Mouse (Mus musculus) forebrain, postnatal 0 days (tissue): Measurements from ENCODE around the gene Naa16. TPM values are rescaled to one million over a fixed set of nuclear protein-coding genes. Genes with fewer than 3 reads are reported as not detected.

ENCODE experiments used
- ATAC-seq: fragments of 200-750 bp; cut with Nextera tagmentation; 2 replicates; pipeline ENCODE4 v1.8.0; 2017; ENCODE audit warnings: mild to moderate bottlenecking, moderate library complexity
- DNase-seq: peaks from one replicate; pipeline ENCODE4 v3.0.0-alpha.2; 2015
- H3K27ac ChIP-seq: fragments of 300-500 bp; sonication (generic); 2 replicates; pipeline ENCODE4 v1.5.1; 2014; ENCODE audit warnings: low read depth, mild to moderate bottlenecking, antibody characterized with exemption, low read length, moderate library complexity, mixed read lengths
- H3K27me3 ChIP-seq: fragments of 300-500 bp; sonication (generic); 2 replicates; pipeline ENCODE4 v1.6.1; 2014; ENCODE audit warnings: mild to moderate bottlenecking, low read length, mixed read lengths; ENCODE audit not compliant: insufficient read depth
- H3K36me3 ChIP-seq: fragments of 300-500 bp; sonication (generic); 2 replicates; pipeline ENCODE4 v1.6.1; 2014; ENCODE audit warnings: mild to moderate bottlenecking, moderate library complexity; ENCODE audit not compliant: insufficient read depth
- H3K4me1 ChIP-seq: fragments of 300-500 bp; sonication (generic); 2 replicates; pipeline ENCODE4 v1.6.1; 2014; ENCODE audit warnings: antibody characterized with exemption; ENCODE audit not compliant: insufficient read depth
- H3K4me2 ChIP-seq: fragments of 300-500 bp; sonication (generic); 2 replicates; pipeline ENCODE4 v1.6.1; 2014; ENCODE audit warnings: low read depth, mild to moderate bottlenecking, moderate library complexity
- H3K4me3 ChIP-seq: fragments of 300-500 bp; sonication (generic); 2 replicates; pipeline ENCODE4 v1.5.1; 2014; ENCODE audit warnings: low read depth, low read length, mixed read lengths
- H3K9ac ChIP-seq: fragments of 300-500 bp; sonication (generic); 2 replicates; pipeline ENCODE4 v1.6.1; 2014; ENCODE audit warnings: mild to moderate bottlenecking
- H3K9me3 ChIP-seq: fragments of 300-500 bp; sonication (generic); 2 replicates; pipeline ENCODE4 v1.6.1; 2016; ENCODE audit warnings: low read length
- CTCF ChIP-seq: sonication (generic); IDR thresholded peaks from 2 replicates; pipeline ENCODE4 v1.5.1; 2016; ENCODE audit warnings: antibody characterized with exemption, control low read depth, low read depth
- WGBS: fragments of 180-500 bp; shearing (Covaris S2); extraction: QIAGEN DNeasy Blood & Tissue Kit; methylation state at CpG from one replicate; pipeline ENCODE4 v1.1.7; 2014; 5-methylcytosine and 5-hydroxymethylcytosine counted together
- polyA plus RNA-seq: library from polyadenylated mRNA; unstranded; fragments of >200 nt; fragmentation: Nextera tagmentation; extraction: Ambion mirVana; gene quantifications from 2 replicates; pipeline ENCODE4 v1.2.1, GENCODE M21; 2015
- total RNA-seq: library from RNA; depleted of rRNA; stranded (reverse); fragments of >200 nt; gene quantifications from 2 replicates; pipeline ENCODE4 v1.2.3, GENCODE M21; 2014

Naa16 gene
- total and polyA plus RNA-seq, 2 experiments from 2014 or later = 10.5 to 10.9 TPM

- ATAC-seq = no peak
- no peak for DNase-seq
- no peak for TF ChIP-seq CTCF
- Histone ChIP-seq H3K27ac (peak overlapping the region; percentile 79; the same call in 1 of the 2 replicates), H3K4me2 (peak overlapping the region; percentile 65), H3K9me3 (no peaks in the 10 kb centered on the region), H3K27me3 (no peaks in the 10 kb centered on the region), H3K4me1 (peaks cover 4% of the 10 kb centered on the region; the same call in 1 of the 2 replicates), H3K4me3 (peak overlapping the region; percentile 84), H3K36me3 (peaks cover 3% of the 10 kb centered on the region; the same call in 1 of the 2 replicates), H3K9ac (peak overlapping the region; percentile 53)
- WGBS = under 1% methylated on average over 16 of the region's 16 CpGs
Observed at GRCm38 (mm10) chr14:79389438-79390264, 927 bp downstream of the Naa16 start.

GRCm38 (mm10) chr14:79388304-79388703 is 2.3 kb downstream of the Naa16 start:
- 85% methylated on average over 3 of the region's 3 CpGs for WGBS
- Histone ChIP-seq H3K4me3 (no peak overlapping the region), H3K4me1 (peaks cover 4% of the 10 kb centered on the region; the same call in 1 of the 2 replicates)

GRCm38 (mm10) chr14:79383120-79383519 is 7.5 kb downstream of the Naa16 start:
- no peak for ATAC-seq
- Histone ChIP-seq H3K4me1 (no peaks in the 10 kb centered on the region), H3K9me3 (no peaks in the 10 kb centered on the region), H3K4me3 (no peak overlapping the region), H3K36me3 (peaks cover 10% of the 10 kb centered on the region), H3K9ac (no peak overlapping the region), H3K27me3 (no peaks in the 10 kb centered on the region), H3K4me2 (no peak overlapping the region), H3K27ac (no peak overlapping the region)
- TF ChIP-seq CTCF = no peak
- WGBS = 93% methylated on average over 7 of the region's 7 CpGs
- no peak for DNase-seq

More at GRCm38 (mm10) chr14:79388304-79388703, 2.3 kb downstream of the Naa16 start:
- Histone ChIP-seq H3K4me2 (no peak overlapping the region), H3K36me3 (peaks cover 3% of the 10 kb centered on the region; the same call in 1 of the 2 replicates), H3K9me3 (no peaks in the 10 kb centered on the region), H3K27me3 (no peaks in the 10 kb centered on the region), H3K27ac (no peak overlapping the region), H3K9ac (no peak overlapping the region)
- ATAC-seq = no peak
- TF ChIP-seq CTCF = no peak
- no peak for DNase-seq

GRCm38 (mm10) chr14:79377041-79377440 is 13.5 kb downstream of the Naa16 start:
- H3K4me2 ChIP-seq = no peak overlapping the region
- no peak for DNase-seq
- no peak for ATAC-seq
- H3K27ac ChIP-seq = no peak overlapping the region
- peaks cover 7% of the 10 kb centered on the region; the same call in 1 of the 2 replicates for H3K36me3 ChIP-seq
- H3K9ac ChIP-seq = no peak overlapping the region
- no peaks in the 10 kb centered on the region for H3K27me3 ChIP-seq
- no peak for TF ChIP-seq CTCF
- no peaks in the 10 kb centered on the region for H3K4me1 ChIP-seq
- no peaks in the 10 kb centered on the region for H3K9me3 ChIP-seq
- H3K4me3 ChIP-seq = no peak overlapping the region

- DNase-seq = no peak
- no peak for TF ChIP-seq CTCF
- no peak for ATAC-seq
- Histone ChIP-seq H3K4me3 (no peak overlapping the region), H3K36me3 (peaks cover 11% of the 10 kb centered on the region; the same call in 1 of the 2 replicates), H3K4me2 (no peak overlapping the region), H3K9ac (no peak overlapping the region), H3K9me3 (no peaks in the 10 kb centered on the region), H3K27me3 (no peaks in the 10 kb centered on the region), H3K4me1 (no peaks in the 10 kb centered on the region), H3K27ac (no peak overlapping the region)
- 92% methylated on average over 2 of the region's 2 CpGs for WGBS
Observed at GRCm38 (mm10) chr14:79358055-79358454, 32.5 kb downstream of the Naa16 start.

- 85% methylated on average over 3 of the region's 3 CpGs for WGBS
- no peak overlapping the region for H3K4me3 ChIP-seq
- H3K27ac ChIP-seq = no peak overlapping the region
- H3K27me3 ChIP-seq = no peaks in the 10 kb centered on the region
- no peaks in the 10 kb centered on the region for H3K9me3 ChIP-seq
- H3K4me2 ChIP-seq = no peak overlapping the region
- ATAC-seq = no peak
- no peaks in the 10 kb centered on the region for H3K4me1 ChIP-seq
- H3K9ac ChIP-seq = no peak overlapping the region
- no peak for DNase-seq
- peaks cover 18% of the 10 kb centered on the region for H3K36me3 ChIP-seq
- TF ChIP-seq CTCF = no peak
Observed at GRCm38 (mm10) chr14:79346384-79346783, 44.2 kb downstream of the Naa16 start.

- ATAC-seq (no peak), DNase-seq (no peak)
- no peak for TF ChIP-seq CTCF
- Histone ChIP-seq H3K4me3 (no peak overlapping the region), H3K9me3 (no peaks in the 10 kb centered on the region), H3K4me2 (no peak overlapping the region), H3K36me3 (peaks cover 14% of the 10 kb centered on the region), H3K27ac (no peak overlapping the region), H3K9ac (no peak overlapping the region), H3K4me1 (0 out of 2 replicates have a peak, but pooled peaks cover 7% of the 10 kb centered on the region), H3K27me3 (no peaks in the 10 kb centered on the region)
- 97% methylated on average over 3 of the region's 3 CpGs for WGBS
Observed at GRCm38 (mm10) chr14:79335613-79336012, 55.0 kb downstream of the Naa16 start.
